Mouse (Mus musculus) B cell, adult 2 months (primary cell): Measurements from ENCODE around the gene Olfr11.

Experiments used
- DNase-seq, 2 experiments: peaks; one replicate each; pipeline ENCODE4 v3.0.0; 2022

Olfr11 gene

DNA sequence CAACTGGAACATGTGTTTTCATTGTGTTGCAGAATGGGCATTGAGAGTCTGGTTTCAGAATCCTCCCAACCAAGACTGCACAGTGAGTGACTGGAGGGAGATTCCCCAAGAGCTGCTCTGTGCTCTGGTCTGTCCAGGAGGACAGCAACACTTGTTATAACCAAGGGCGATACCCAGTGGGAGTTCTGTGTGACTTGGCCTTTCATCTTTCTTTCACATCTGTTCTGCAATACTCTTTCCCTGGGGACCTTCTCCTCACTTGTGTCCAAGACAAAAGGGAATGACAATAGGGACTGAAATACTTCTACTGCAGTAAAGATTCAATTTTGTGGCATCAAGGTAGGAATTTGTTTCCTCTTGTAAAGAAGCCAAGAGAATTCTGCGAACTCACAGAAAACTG is at the start of gene Olfr11:
Gene Olfr11, minus strand, starts transcription at position 101 of the 400 bp plus-strand sequence.
- DNase-seq = no peak

DNA sequence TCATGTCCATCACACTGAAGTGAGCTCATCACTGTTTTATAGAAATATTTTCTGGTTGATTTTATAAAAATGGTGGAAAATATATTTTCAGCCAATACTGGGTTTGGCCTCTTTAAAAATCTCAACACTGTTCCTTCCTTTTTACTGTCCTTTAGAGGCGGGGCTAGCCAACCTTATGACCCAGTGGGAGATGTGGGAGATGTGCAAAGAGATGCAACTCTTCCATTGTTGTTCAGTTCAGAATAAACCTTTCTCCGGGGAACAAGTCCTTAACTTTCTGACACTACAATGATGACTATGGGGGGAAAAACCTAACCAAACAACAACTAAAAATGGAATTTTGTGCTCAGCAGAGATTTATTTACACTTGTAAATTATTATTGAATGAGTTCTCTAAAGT is 35.0 kb upstream of the Olfr11 start, which contains the start of gene Olfr1360:
Gene Olfr1360, minus strand, starts transcription at position 101 of the 400 bp plus-strand sequence.
- DNase-seq = no peak

DNA sequence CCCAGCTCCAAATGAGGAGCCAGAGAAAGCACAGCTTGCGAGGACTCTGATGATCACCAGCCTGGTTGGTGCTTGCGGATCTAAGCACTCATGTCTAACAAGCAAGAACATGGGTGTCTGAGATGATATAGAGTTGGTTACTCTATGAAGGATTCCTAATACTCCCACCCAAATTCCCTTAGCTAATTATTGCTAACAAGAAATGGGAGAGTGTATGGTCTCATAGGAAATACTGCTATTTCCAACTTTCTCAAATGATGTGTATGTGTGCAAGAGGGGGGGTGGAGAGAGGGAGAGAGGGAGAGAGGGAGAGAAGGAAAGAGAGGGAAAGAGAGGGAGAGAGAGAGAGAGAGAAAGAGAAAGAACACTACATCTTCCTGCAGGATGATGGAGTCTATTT is 21.0 kb upstream of the Olfr11 start, which contains the start of gene Olfr1361:
Gene Olfr1361, minus strand, starts transcription at position 101 of the 400 bp plus-strand sequence.
- DNase-seq = no peak

DNA sequence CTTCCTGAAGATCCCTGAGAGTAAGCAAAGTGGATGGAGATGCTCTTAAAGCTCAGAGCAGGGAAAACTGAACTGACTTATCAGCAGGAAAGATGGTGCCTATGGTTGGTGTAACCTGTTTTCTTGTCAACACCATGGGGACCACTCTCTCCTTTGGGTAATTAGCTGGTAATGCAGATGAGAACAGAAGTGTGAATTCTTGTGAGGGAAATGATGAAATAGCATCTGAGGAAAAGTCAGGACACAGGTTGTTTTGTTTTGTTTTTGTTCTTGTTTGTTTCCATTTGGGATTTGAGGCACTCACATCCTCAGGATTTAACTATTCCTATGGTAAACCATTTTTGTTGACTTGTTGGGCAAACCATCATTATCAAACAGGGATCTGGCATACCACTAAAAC is 28.4 kb downstream of the Olfr11 start, which contains the start of gene Olfr1362:
Gene Olfr1362, minus strand, starts transcription at position 101 of the 400 bp plus-strand sequence.
- no peak for DNase-seq

DNA sequence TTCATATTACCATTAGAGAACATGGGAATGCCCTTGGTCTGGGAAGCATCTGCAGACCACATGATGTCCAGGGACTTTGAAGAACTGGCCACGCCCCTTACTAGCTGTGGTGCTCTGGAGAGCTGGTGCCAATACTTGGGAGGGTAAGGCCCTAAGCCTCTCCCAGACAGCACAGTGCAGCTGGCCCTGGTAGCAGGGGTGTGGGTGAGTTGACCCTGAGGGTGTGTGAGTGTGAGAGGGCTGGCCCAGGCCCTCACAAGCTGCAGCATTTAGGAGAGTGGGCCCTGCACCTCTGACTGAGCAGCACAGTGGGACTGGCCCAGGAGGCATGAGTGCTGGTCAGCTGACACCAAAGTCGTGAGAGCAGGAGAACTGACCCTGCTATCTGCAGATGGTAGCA is 50.7 kb downstream of the Olfr11 start:
- DNase-seq = no peak
